Mouse (Mus musculus): Measurements from ENCODE around the gene Bcar1. TPM values are rescaled to one million over a fixed set of nuclear protein-coding genes. Genes with fewer than 3 reads are reported as not detected.

The Bcar1 gene
- polyA plus RNA-seq, 1 experiment, result 54.5 TPM

DNA sequence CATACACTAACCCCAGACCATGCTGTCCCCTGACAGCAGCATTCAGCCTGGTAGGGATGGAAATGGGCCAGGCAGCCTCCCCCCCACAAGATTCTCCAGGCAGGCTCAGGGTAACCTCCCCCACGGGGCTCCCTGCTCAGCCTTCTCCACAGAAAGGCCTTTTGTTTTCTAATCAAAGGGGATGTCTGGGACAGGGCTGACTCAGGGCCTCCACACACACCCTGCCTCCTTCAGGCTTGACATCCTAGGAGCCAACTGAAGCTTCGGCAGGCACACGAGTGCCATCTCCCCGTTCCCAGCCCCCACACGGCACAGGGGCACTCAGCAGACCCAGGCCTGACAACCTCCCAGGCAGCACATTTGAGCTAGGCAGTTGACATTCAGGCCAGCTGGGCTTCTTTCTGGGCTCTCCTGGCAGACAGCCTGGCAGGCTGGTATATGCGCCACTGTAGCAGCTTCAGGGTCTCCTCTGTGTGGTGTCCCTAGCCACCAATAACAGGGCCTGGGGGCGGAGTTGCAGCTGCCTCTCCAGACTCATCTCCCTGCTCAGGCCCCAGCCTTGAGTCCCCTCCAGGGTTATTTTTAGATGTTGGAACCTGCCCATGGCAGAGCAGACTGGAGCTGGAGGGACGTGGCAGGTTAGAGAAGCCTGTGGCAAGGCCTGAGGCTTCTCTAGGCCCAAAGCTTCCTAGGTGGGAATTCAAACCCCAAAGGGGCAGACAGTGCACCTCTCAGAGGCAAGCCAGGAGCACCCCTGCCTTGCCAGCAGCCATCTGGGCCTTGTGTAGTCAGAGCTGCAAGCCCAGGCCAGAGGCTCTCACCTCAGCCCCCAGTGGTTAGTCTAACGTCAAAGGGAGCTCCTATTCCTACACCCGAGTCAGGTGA, 26.8 kb downstream of the Bcar1 start:
- no peak for DNase-seq (ENCODE audit: low read depth)

DNA sequence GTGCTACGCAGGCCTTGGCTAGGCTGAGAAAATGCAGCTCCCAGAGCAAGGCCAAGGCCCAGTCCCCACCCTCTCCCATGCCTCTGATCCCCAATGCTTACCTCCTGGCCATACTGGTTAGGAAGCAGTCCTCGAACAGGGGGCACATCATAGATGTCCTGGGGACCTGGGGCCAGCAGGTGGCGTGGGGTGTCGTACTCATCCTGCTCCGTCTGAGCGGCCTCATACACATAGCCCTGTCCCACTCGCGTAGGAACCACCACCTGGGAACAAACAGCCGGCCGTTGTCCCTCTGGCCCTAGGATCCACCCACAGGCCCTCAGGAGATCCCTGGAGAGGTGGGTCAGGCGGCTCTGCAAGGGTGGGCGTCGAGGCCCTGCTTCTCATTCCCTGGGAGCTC, 28.1 kb downstream of the Bcar1 start:
- DNase-seq (ENCODE audit: low read depth), result no peak

DNA sequence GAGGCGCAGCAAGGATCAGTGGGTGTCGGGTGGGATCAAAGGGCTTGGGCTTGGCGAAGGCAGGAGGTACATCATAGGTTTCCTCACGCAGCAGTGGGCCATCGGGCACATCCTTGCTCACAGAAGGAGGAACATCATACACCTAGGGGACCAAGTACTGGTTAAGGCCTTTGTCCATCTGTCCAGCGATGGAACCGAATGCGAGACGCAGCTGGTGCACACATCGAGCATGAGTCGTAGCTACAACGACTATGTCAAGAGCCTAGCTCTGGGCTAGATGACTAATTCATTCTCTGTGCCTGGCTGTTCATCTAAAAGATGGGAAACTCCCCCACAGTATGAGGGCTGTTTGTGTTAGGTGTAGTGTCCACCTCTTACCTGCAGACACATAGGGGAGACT, 29.3 kb downstream of the Bcar1 start:
- no peak for DNase-seq (ENCODE audit: low read depth)

DNA sequence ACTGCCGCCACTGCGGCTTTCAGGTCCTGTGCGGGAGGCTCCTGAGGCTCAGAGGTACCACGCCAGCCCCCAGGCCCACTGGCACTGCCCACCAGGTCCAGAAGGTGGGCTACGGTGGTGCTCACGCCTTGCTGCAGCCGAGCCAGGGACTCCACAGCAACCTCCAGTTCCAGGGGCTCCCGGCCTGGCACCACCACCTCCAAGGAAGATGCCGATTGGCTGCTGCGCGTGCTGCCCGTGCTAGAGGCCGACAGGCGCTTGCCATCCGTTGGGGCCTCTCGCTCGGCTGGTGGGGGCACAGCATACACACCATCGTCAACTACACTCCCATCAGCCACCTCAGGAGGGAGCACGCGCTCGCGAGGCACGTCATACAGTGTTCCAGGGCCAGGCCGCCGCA, 29.8 kb downstream of the Bcar1 start:
- DNase-seq (ENCODE audit: low read depth), result no peak

DNA sequence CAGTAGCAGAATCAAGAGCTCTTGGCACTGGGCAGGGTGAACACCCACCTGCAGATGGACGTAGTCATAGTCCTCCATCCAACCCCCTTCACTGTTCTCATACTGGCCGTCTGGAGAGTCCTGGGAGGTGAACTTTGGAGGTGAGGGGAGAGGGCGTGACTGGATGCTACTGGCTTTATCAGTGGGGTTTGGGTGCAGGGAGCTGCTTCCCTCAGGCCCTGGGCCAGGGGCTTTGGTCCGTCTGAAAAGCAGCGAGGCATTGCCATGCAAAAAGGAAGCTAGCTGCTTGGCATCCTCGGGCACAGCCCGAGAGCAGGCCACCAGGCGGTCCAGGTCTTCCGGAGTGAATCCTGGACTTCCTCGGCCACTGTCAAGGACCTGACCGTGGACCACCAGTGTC, 30.3 kb downstream of the Bcar1 start:
- no peak for DNase-seq (ENCODE audit: low read depth)

DNA sequence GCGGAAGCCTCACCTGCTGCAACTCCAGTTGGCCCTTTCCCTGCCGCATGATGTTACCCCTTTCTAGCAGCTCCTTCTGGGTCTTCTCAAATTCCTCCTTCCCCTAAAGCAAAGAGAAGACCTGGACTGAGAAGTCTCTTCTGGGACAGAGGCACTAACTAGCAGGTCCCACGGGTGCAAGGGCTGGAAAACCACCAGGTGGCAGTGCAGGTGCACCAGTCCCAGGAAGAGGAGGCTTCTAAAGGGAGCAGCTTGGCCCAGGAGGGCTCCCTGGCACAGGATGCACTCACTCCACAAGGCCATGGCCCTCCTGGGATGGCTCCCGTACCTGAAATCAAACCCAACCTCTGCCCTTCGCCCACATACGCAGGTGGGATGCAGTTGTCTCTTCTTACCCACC, 31.0 kb downstream of the Bcar1 start:
- DNase-seq (ENCODE audit: low read depth), result no peak

DNA sequence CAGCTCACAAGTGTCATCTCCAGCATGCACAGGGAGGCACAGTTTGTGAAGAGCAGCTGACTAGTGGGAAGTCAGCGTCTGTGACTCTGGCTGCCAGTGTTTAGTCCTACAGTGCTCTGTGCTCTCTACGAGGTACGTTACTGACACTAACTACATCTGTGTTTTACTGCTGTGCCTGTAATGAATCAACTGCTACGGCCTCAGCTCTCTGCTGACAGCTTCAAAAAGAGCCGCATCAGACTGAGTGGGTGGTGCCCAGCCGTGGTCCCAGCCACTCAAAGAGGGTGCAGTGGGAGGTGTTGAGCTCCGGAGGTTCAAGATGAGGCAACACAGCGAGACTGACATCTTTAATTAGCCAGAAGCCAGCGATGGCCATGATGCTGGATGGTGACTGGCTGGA, 31.5 kb downstream of the Bcar1 start:
- DNase-seq (ENCODE audit: low read depth), result no peak

DNA sequence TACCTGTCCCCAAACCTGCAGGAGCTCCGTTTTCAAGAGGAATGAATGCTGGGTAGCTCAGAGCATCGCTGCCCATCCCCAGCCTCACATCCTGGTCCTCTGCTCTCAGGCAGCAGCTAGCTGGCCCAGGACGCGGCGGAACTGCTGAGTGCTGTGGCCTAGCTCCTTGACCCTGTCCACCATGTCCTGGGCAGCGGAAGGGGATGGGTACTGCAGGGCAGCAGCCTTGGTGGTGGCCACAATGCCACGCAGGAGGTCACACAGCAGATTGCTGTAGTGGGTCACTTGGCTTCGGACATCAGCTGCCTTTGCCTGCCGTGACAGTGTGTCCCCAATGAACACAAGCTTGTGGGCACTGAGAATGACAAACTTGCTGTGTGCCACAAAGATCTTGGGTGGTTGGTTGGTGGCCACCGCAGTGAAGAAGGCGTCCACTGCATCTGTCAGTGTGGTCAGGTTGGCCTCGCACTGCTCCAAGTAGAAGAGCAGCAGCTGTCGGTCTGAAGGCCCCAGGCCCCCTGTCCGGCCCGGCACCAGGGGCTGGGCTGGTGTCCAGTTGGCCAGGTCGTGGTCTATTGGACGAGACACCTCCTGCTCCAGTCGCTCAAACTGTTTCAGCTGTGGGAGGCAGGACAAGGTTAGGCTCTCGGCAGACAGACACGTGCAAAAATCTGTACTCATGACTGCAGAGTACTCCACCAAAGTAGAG, 32.7 kb downstream of the Bcar1 start:
- no peak for DNase-seq (ENCODE audit: low read depth)

DNA sequence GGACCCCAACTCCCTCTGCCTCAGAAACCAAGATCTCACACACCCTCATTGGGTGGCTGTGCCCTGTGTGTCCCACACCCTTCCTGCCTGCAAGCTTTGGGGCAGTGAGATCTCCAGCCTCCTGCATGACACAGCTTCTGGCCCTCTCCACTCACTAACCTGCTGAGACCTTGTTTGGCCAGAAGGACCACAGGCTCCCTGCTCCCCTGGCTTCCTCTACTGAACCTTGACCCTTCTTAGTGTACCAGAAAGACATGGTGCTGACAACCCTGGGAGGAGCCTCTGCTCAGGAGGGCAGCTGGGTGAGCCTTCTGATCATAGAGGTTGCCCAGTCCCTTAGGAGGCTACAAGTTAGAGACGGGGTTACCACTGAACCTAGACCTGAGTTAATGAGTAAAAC, 34.4 kb downstream of the Bcar1 start:
- no peak for DNase-seq (ENCODE audit: low read depth)

DNA sequence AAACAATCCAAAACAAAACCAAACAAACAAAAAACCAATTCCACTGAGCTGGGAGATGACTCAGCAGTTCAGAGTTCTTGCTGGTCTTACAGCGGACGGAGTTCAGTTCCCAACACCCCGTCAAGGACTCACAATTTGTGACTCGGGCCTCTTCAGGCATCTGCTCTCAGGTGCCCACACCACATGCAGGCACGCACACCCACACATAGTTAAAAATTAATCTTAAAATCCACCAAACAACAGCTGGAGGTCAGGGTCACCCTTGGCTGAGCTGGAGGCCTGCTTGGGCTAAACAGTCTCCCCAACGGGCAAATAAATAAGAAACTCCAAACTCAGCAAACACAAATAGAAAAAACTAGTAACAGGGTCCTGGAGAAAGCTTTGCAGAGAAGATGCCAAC, 35.3 kb downstream of the Bcar1 start:
- DNase-seq (ENCODE audit: low read depth), result no peak

DNA sequence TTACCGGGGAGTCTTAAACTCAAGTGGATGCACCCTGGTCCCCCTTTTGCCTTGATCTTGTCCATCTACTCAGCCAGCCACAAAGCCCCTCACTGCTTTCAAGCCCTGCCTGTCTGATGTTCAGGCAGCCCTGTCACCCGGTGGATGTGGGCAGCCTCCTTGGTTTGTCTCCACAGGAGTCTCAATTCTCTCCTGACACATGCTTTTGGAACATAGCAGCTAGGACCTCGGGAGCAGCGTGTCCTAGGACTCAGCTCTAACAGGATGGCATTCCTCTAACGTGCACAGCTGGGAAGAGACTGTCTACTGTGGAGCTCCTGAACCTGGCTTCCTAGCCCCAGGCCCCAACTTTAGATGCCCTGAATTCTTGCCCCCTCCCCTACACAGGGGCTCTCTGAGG, 37.9 kb downstream of the Bcar1 start:
- no peak for DNase-seq (ENCODE audit: low read depth)

DNA sequence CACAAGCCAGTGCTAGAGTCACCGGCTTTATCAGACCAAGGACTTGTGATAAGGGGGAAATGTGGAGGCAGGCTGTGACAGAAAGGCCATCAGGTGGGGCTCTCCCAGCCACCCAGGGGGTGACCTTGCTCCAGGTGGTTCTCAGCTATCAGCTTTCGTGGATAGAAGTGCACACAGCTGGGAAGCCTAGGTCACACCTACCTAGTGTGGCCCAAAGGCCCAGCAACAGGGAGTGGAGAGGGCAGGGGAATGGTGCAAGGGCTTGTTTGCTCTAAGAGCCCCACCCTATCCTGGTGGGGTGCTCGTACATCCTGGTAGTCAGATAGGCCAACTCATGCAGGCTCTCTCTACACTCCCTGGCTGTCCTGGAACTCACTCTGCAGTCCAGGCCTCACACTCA, 38.4 kb downstream of the Bcar1 start:
- DNase-seq (ENCODE audit: low read depth), result no peak

DNA sequence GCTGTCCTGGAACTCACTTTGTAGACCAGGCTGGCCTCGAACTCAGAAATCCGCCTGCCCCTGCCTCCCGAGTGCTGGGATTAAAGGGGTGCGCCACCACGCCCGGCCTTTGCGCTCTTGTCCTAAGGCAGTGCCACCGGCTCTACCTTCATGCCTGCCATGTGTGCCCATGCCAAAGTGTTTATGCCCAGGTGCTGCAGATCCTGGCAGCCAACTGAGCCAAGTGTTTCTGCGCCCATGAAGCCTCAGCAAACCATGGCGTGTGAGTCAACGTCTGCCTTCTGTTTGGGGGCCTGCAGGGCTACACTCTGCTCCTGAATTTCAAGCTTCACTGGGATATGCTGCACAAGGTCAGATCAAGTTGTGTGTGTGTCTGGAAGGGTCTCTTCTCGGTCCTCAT, 39.0 kb downstream of the Bcar1 start:
- DNase-seq (ENCODE audit: low read depth), result no peak

DNA sequence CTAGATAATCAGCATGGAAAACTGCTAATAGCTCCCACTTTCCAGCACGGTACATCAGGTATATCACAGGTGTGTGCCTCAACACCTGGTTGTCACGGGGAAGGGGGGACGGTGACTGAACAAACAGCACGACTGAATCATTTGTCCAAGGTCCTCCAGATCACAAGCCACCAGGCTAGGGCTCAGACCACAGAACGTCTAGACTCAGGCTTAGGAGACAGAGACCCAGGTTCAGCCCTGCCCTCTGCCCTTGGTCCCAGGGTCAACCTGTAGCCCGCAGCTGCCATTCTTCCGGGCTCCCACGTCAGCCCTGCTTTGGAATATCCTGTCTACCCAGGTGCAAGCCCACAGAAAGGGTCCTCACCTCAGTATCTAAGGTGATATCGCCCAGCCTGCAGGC, 42.2 kb downstream of the Bcar1 start:
- DNase-seq (ENCODE audit: low read depth), result no peak

DNA sequence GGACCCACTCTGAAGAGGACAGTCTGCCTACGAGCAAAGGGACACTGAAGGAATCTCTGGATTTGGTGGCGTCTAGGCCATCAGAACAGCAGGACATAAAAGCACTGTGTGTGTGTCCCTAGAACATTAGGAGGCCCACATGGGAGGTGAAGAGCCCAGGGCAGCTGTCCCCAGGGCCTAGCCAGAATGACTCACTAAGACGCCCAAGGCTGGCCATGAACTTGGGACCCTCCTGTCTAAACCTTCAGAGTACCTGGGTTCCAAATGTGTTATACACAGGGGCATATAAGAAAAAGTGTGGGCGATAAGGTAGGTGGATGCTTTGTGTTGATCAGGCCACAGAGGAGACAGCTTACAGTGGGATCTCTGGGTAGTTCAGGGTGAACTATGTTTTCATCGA, 42.9 kb downstream of the Bcar1 start:
- DNase-seq (ENCODE audit: low read depth), result no peak

DNA sequence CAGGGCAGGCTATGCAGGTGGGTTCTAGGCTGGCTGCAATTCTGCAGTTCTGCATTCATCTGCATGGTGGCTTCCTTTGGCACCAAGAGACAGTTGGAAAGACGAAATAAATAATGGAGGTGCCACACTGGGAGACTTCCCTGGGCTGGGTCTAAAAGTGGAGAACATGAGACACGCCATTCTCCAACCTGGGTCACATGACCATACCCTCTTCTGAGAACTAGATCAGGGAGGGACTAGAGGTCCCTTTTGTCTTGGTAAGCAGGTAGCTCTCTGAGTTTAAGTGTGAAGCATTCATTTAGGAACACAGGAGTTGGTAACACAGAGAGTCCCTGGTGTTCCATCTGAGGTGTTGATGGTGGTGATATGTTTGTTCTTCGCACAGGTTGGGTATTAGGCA, 43.4 kb downstream of the Bcar1 start:
- DNase-seq (ENCODE audit: low read depth), result no peak

DNA sequence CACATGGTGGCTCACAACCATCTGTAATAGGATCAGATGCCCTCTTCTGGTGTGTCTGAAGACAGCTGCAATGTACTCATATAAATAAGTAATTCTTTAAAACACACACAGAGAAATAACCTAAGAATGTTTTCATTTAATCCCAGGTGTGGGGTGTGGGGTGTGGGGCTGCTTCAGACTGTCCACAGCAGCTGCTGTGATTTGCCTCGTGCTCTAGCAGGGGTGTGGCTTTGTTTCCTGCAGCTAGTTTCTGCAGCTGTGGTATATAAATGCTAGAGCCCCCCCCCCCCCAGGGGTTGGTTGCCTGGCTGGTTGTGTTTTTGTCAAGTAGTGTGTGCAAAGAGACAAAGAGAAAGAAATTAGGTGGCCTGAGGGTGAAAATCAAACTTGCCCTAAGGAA, 44.6 kb downstream of the Bcar1 start:
- DNase-seq (ENCODE audit: low read depth), result no peak

DNA sequence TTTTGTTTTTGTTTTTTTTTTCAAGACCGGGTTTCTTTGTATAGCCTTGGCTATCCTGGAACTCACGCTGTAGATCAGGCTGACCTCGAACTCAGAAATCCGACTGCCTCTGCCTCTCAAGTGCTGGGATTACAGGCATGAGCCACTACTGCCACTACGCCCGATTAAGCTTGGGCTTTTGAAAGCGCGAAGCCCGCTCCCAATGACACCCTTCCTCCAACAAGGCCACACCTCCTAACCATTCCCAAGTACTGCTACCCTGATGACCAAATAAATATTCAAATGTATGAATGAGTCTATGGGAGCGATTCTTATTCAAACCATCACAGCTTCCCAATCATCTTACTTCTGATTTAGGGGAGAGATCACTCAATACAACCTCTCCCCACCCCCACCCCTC, 46.0 kb downstream of the Bcar1 start:
- no peak for DNase-seq (ENCODE audit: low read depth)

DNA sequence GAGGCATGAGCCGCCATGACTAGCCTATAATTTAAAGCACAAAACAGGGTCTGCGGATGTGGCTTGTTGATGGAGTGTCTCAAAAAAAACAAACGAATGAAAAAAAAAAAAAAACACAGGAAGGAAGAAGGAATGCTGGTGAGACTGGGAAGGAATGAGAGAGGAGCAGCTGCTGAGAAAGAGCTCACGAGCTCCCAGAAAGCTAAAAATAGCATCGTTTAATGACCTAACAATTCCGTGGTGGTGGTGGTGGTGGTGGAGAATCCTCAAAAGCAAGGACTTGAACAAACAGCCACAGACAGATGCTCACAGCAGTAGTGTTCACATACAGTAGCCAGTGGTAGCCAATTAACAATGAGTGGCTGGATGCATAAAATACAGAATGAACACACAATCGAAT, 48.2 kb downstream of the Bcar1 start:
- no peak for DNase-seq (ENCODE audit: low read depth)

DNA sequence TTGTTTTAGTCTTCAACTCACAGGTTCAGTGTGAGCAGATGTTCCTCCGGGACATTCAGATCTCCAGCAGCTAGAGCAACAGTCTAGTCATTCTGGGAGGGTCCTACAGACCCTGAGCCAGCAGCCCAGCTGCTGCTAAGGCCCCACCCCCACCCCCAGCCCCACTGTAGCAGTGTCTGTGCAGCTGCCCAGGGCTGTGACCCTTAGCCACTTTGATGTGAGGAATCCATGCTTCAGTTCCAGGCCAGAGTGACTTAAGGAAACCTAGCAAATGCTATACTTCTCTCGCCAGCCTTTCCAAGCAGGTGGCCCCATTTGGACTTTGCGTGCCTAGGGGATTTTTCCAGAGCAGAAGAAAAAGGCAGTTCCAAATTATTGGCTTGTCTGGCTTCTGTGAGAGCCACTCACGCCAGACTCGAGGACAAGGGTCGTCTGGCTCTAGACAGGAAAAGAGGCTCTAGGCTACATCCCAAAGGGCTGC, 50.3 kb downstream of the Bcar1 start:
- DNase-seq (ENCODE audit: low read depth), result no peak

DNA sequence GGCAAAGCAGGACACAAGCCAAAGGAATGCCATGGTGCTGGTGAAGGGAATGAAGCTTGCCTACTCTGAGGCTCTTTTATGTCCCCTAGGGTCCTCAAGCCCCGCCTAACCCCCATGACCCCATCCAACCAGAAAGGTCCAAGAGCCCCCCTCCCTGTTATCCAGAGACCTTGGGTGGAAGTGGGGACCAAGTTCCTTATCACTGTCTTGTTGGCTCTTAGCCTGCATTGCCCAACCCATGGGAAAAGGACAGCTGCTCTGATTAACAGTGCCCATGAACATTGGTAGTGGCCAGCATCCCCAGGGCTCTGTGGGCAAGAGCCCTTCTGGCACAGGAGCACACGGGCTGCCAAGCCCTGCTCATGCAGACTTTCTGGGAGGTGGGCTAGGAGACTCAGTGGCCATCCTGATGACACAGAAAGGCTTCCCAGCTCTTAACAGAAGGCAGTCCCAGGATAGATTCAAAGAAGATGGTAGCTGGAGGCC, 52.6 kb downstream of the Bcar1 start, which contains the start of gene Ctrb1:
Gene Ctrb1, minus strand, starts transcription at position 51 of the 486 bp plus-strand sequence.
- DNase-seq (ENCODE audit: low read depth), result no peak

DNA sequence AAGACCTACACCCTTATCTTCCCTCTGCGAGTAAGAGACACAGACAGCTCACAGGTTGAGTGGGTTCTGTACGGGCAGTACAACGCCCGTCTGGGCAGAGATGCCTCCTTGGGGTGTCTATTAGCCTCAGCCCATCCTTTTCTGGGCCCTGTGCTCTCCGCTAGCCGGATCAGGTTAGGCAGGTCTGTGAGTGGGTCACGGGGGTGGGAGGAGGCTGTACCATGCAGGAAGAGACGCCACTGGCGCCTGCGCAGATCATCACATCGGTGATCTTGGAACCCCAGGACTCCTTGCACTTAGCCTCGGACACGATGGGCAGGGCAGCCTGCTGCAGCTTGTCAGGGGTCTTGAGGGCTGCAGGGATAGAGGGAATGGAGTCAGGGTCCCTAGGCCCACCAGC, 56.7 kb downstream of the Bcar1 start:
- DNase-seq (ENCODE audit: low read depth), result no peak

DNA sequence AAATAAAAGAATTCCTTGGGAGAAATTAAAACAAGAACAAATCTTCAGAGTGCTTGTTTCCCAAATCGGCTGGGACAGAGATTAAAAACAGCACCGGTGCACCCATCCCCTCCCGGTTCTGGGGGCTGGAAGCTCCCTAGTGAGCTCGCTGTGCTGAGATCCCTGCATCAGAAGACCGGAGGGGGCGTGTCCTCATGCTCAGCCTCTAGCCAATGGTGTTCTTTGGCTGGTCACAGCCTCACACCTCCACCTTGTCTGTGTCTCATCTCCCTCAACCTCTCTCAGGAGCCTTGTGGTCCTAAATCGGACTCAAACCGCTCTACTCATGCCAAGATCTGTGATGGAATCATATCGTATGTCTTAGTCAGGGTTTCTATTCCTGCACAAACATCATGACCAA, 61.1 kb downstream of the Bcar1 start:
- no peak for DNase-seq (ENCODE audit: low read depth)
